ENCODE assay signal across 9 mouse cellular contexts in the genomic region with DNA sequence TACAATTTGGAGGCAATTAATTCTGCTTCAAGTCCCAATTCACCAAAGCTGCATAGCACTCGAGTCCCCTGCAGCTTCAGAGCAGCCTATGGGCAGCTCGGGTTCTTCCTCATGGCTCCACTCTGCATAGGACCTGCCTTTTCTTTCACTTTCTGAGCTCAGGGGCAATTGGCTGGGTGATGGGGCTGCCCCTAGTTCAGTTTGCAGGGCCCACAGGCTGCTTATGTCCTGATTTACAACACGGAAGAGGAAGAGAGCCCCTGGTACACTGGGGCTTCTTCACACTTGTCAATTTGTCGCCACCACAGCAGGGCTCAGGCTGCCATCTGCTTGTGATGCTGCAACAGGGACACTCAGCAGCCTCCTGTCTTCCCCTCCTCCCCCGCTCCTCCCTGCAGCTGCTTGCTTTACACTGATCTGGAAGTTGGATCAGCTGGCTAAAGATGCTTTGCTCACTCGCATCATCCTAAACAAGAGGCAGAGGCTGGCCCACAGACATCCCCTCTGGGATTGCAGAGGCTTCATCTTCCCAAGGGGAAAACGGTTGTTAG. TPM values are rescaled to one million over a fixed set of nuclear protein-coding genes. Genes with fewer than 3 reads are reported as not detected.
DNase-seq lines count a peak whose midpoint lies in the region; ATAC-seq and TF ChIP-seq lines count a peak whose summit lies in the region.
"Had no signal": no experiment of that assay in that cellular context is flagged by ENCODE, and none has a peak within 500 bp of the region (broad histone marks: within the 10 kb centered on the region; RNA-seq: fewer than 3 reads in every experiment).

No protein-coding gene starts in this region.

- H3K27ac ChIP-seq in lung, embryonic 15.5 days = no peak overlapping the region
- H3K27ac ChIP-seq in embryonic facial prominence, embryonic 12.5 days = 0 out of 2 replicates have a peak overlapping the region, but pooled peaks have one; percentile 25
- no peak overlapping the region for H3K27ac ChIP-seq in heart, postnatal 0 days (ENCODE audit: low read depth)

- DNase-seq in lung, postnatal 25 days (ENCODE audit: low spot score) = no peak
- DNase-seq in heart, postnatal 0 days (ENCODE audit: low spot score) = no peak
- peak; percentile 68 for DNase-seq in left cerebral cortex, adult 11 months (ENCODE audit: low spot score)
- peak; percentile 61 for DNase-seq in neural tube, embryonic 10.5 days (ENCODE audit: extremely low spot score, low spot score)
- no peak for DNase-seq in urinary bladder, postnatal 14 days (ENCODE audit: low spot score)

- peak overlapping the region; percentile 19 for H3K4me2 ChIP-seq in lung, embryonic 15.5 days
- peak overlapping the region; percentile 32 for H3K4me2 ChIP-seq in embryonic facial prominence, embryonic 12.5 days (replicated peaks)
- H3K4me2 ChIP-seq in heart, postnatal 0 days (ENCODE audit: low read depth, low read length) = peak overlapping the region; percentile 20; the same call in 1 of the 2 replicates

- H3K4me3 ChIP-seq in lung, embryonic 15.5 days = no peak overlapping the region
- H3K4me3 ChIP-seq in embryonic facial prominence, embryonic 12.5 days = no peak overlapping the region
- H3K4me3 ChIP-seq in heart, postnatal 0 days (ENCODE audit: low read depth, low read length) = no peak overlapping the region

- no peaks in the 10 kb centered on the region for H3K4me1 ChIP-seq in lung, embryonic 15.5 days
- H3K4me1 ChIP-seq in embryonic facial prominence, embryonic 12.5 days = peaks cover 9% of the 10 kb centered on the region
- H3K4me1 ChIP-seq in heart, postnatal 0 days (ENCODE audit: control insufficient read depth, insufficient read depth) = no peaks in the 10 kb centered on the region

- 13% methylated on average over 7 of the region's 7 CpGs for WGBS in lung, embryonic 15.5 days
- WGBS in embryonic facial prominence, embryonic 12.5 days = 12% methylated on average over 7 of the region's 7 CpGs
- 9% methylated on average over 7 of the region's 7 CpGs for WGBS in heart, postnatal 0 days

- no peak overlapping the region for H3K9ac ChIP-seq in lung, embryonic 15.5 days
- no peak overlapping the region for H3K9ac ChIP-seq in embryonic facial prominence, embryonic 12.5 days
- no peak overlapping the region for H3K9ac ChIP-seq in heart, postnatal 0 days (replicated peaks; ENCODE audit: low read depth, low read length)

- no peak for TF ChIP-seq EP300 in heart, postnatal 0 days (IDR thresholded peaks at IDR 0.05; ENCODE audit: low read depth)

- no peaks in the 10 kb centered on the region for H3K36me3 ChIP-seq in lung, embryonic 15.5 days
- no peaks in the 10 kb centered on the region for H3K36me3 ChIP-seq in embryonic facial prominence, embryonic 12.5 days
- H3K36me3 ChIP-seq in heart, postnatal 0 days (replicated peaks; ENCODE audit: control insufficient read depth, insufficient read depth, low read length) = no peaks in the 10 kb centered on the region

- no peaks in the 10 kb centered on the region for H3K27me3 ChIP-seq in lung, embryonic 15.5 days
- H3K27me3 ChIP-seq in embryonic facial prominence, embryonic 12.5 days = no peaks in the 10 kb centered on the region
- H3K27me3 ChIP-seq in heart, postnatal 0 days (ENCODE audit: control insufficient read depth, insufficient read depth, low read length) = no peaks in the 10 kb centered on the region

- H3K9me3 ChIP-seq in lung, embryonic 15.5 days = no peaks in the 10 kb centered on the region
- no peaks in the 10 kb centered on the region for H3K9me3 ChIP-seq in embryonic facial prominence, embryonic 12.5 days
- no peaks in the 10 kb centered on the region for H3K9me3 ChIP-seq in heart, postnatal 0 days (replicated peaks; ENCODE audit: control insufficient read depth, low read length)

- TF ChIP-seq CTCF in heart, postnatal 0 days (IDR thresholded peaks at IDR 0.05; ENCODE audit: low read depth) = no peak; the same call in 1 of the 2 replicates

- no peak for ATAC-seq in lung, embryonic 15.5 days (ENCODE audit: borderline replicate concordance, extremely low read depth, low FRiP score, low TSS enrichment)
- 0 out of 2 replicates have a peak, but pooled peaks have one; percentile 22 for ATAC-seq in embryonic facial prominence, embryonic 12.5 days (ENCODE audit: insufficient number of reproducible peaks, insufficient read depth, low FRiP score, low TSS enrichment)
- no peak for ATAC-seq in heart, postnatal 0 days (ENCODE audit: insufficient read depth, low read depth)
- no peak for ATAC-seq in megakaryocyte-erythroid progenitor cell, adult 5-6 weeks (replicated peaks; ENCODE audit: low FRiP score, low TSS enrichment, poor library complexity, severe bottlenecking)

RNA-seq across cellular contexts. Expression of a gene that starts 38.7 kb away (rescaled TPM):
- 0.31 and 0.37 TPM in 2 replicates for polyA plus RNA-seq in lung, embryonic 15.5 days (2015; fragmentation: Nextera tagmentation; extraction: Ambion mirVana)
- polyA plus RNA-seq in embryonic facial prominence, embryonic 12.5 days (2016; fragmentation: Nextera tagmentation; extraction: Ambion mirVana) = 4.6 and 4.7 TPM in 2 replicates
- 0.50 and 1.5 TPM in 2 replicates for total RNA-seq in heart, postnatal 0 days (2014; rRNA removed; ENCODE audit: low replicate concordance)
- 0.03 and 0.05 TPM in 2 replicates for polyA plus RNA-seq in heart, postnatal 0 days (2015; fragmentation: Nextera tagmentation; extraction: Ambion mirVana)
- not detected in 2 replicates for total RNA-seq in megakaryocyte-erythroid progenitor cell, adult 5-6 weeks (2014; fragmentation: Nextera tagmentation)
- total RNA-seq in megakaryocyte-erythroid progenitor cell, adult 5-6 weeks (2017) = not detected in 2 replicates

RNA-seq across cellular contexts. Expression of a gene that starts 40.0 kb away (rescaled TPM):
- 0.16 and 0.19 TPM in 2 replicates for polyA plus RNA-seq in lung, embryonic 15.5 days (2015; fragmentation: Nextera tagmentation; extraction: Ambion mirVana)
- 5.0 and 7.5 TPM in 2 replicates for polyA plus RNA-seq in embryonic facial prominence, embryonic 12.5 days (2016; fragmentation: Nextera tagmentation; extraction: Ambion mirVana)
- total RNA-seq in heart, postnatal 0 days (2014; rRNA removed; ENCODE audit: low replicate concordance) = not detected in 2 replicates
- not detected in 2 replicates for polyA plus RNA-seq in heart, postnatal 0 days (2015; fragmentation: Nextera tagmentation; extraction: Ambion mirVana)
- not detected in 2 replicates for total RNA-seq in megakaryocyte-erythroid progenitor cell, adult 5-6 weeks (2014; fragmentation: Nextera tagmentation)
- not detected in 2 replicates for total RNA-seq in megakaryocyte-erythroid progenitor cell, adult 5-6 weeks (2017)
- total RNA-seq: liver, adult 2 months had no signal
- polyA plus RNA-seq: liver, adult 2 months had no signal

Comparison
In these comparisons a context has a peak if more than half of its experiments do, and no peak if none do; other contexts are left out.
1. DNase-seq: peak in left cerebral cortex, adult 11 months (single experiment) and neural tube, embryonic 10.5 days (single experiment); none in lung, postnatal 25 days (single experiment), heart, postnatal 0 days (single experiment) and urinary bladder, postnatal 14 days (single experiment).
2. Peak in every context shown above with its lines, with median percentiles within 50 percentile points of each other: H3K4me2 ChIP-seq.